In genomic region chr15:93404849-93405248, GRCm38 (mm10) we compare ENCODE assay signal across 13 mouse cellular contexts.
"Had no signal": no experiment of that assay in that cellular context is flagged by ENCODE, and none has a peak within 500 bp of the region (broad histone marks: within the 10 kb centered on the region; RNA-seq: fewer than 3 reads in every experiment).

No protein-coding gene starts in this region.

- DNase-seq: lung, adult 18-20 months; lung, embryonic 14.5 days; lung, postnatal 10 days; lung, postnatal 4 days; midbrain, embryonic 14.5 days; retina, postnatal 1 day; right cerebral cortex, adult 18-20 months; right cerebral cortex, postnatal 25 days; right cerebral cortex, postnatal 4 days; spleen, adult 18-20 months; thymus, adult 2 months; thymus, postnatal 25 days; thymus, postnatal 4 days had no signal
